Comparison of ENCODE assay signal across 8 mouse cellular contexts in genomic region chr8:3475715-3476429, GRCm38 (mm10). TPM values are rescaled to one million over a fixed set of nuclear protein-coding genes. Genes with fewer than 3 reads are reported as not detected.
DNase-seq lines count a peak whose midpoint lies in the region; ATAC-seq lines count a peak whose summit lies in the region.

No protein-coding gene starts in this region.

- peak overlapping the region; percentile 74 for H3K4me2 ChIP-seq in heart, embryonic 13.5 days
- H3K4me2 ChIP-seq in hindbrain, embryonic 14.5 days (replicated peaks), result peak overlapping the region; percentile 55
- H3K4me2 ChIP-seq in midbrain, embryonic 11.5 days, result peak overlapping the region; percentile 33

- H3K36me3 ChIP-seq in heart, embryonic 13.5 days, result no peaks in the 10 kb centered on the region
- H3K36me3 ChIP-seq in hindbrain, embryonic 14.5 days (replicated peaks; ENCODE audit: control insufficient read depth, insufficient read depth), result no peaks in the 10 kb centered on the region
- no peaks in the 10 kb centered on the region for H3K36me3 ChIP-seq in midbrain, embryonic 11.5 days (ENCODE audit: control insufficient read depth, insufficient read depth, low read length)

- H3K9ac ChIP-seq in heart, embryonic 13.5 days, result peak overlapping the region; percentile 72
- peak overlapping the region; percentile 57 for H3K9ac ChIP-seq in hindbrain, embryonic 14.5 days
- no peak overlapping the region for H3K9ac ChIP-seq in midbrain, embryonic 11.5 days (ENCODE audit: low read length)

- H3K4me1 ChIP-seq in heart, embryonic 13.5 days, result peaks cover 14% of the 10 kb centered on the region
- no peaks in the 10 kb centered on the region for H3K4me1 ChIP-seq in hindbrain, embryonic 14.5 days (replicated peaks; ENCODE audit: control insufficient read depth, insufficient read depth, low read length)
- H3K4me1 ChIP-seq in midbrain, embryonic 11.5 days (ENCODE audit: control insufficient read depth, insufficient read depth, low read length), result no peaks in the 10 kb centered on the region

- 16% methylated on average over 37 of the region's 37 CpGs for WGBS in heart, embryonic 13.5 days
- WGBS in hindbrain, embryonic 14.5 days, result 24% methylated on average over 37 of the region's 37 CpGs
- 33% methylated on average over 37 of the region's 37 CpGs for WGBS in midbrain, embryonic 11.5 days

- H3K4me3 ChIP-seq in heart, embryonic 13.5 days, result peak overlapping the region; percentile 48
- H3K4me3 ChIP-seq in hindbrain, embryonic 14.5 days (replicated peaks; ENCODE audit: low read length), result peak overlapping the region; percentile 28
- H3K4me3 ChIP-seq in midbrain, embryonic 11.5 days (ENCODE audit: low read depth, low read length), result peak overlapping the region; percentile 11; the same call in 1 of the 2 replicates

- ATAC-seq in heart, embryonic 13.5 days (ENCODE audit: extremely low read depth, insufficient number of reproducible peaks, low FRiP score, low TSS enrichment), result no peak
- ATAC-seq in hindbrain, embryonic 14.5 days (ENCODE audit: low FRiP score), result peak; percentile 64
- ATAC-seq in midbrain, embryonic 11.5 days (ENCODE audit: low FRiP score), result 0 out of 2 replicates have a peak, but pooled peaks have one; percentile 42

- DNase-seq in heart, postnatal 10 days, result no peak
- peak; percentile 33 for DNase-seq in brain, adult 2 months (ENCODE audit: low read depth, low spot score)
- DNase-seq in hindbrain, embryonic 14.5 days (ENCODE audit: low spot score), result no peak
- DNase-seq in midbrain, embryonic 11.5 days (ENCODE audit: low spot score, missing footprints), result no peak
- DNase-seq in layer of hippocampus, postnatal 36 days, result no peak
- DNase-seq in T-cell, adult 2 months (ENCODE audit: low spot score), result no peak
- no peak for DNase-seq in adipocyte (ENCODE audit: low spot score)

- intact Hi-C loops in heart, postnatal 10 days (cut with DNase I), result no loop called here

- no peaks in the 10 kb centered on the region for H3K9me3 ChIP-seq in heart, embryonic 13.5 days
- no peaks in the 10 kb centered on the region for H3K9me3 ChIP-seq in hindbrain, embryonic 14.5 days (ENCODE audit: control insufficient read depth, low read length)
- H3K9me3 ChIP-seq in midbrain, embryonic 11.5 days (ENCODE audit: control insufficient read depth, low read length), result no peaks in the 10 kb centered on the region

- peaks cover 20% of the 10 kb centered on the region for H3K27me3 ChIP-seq in heart, embryonic 13.5 days (replicated peaks)
- no peaks in the 10 kb centered on the region for H3K27me3 ChIP-seq in hindbrain, embryonic 14.5 days (ENCODE audit: control insufficient read depth, insufficient read depth, low read length)
- H3K27me3 ChIP-seq in midbrain, embryonic 11.5 days (ENCODE audit: control insufficient read depth, insufficient read depth, low read length), result 0 out of 2 replicates have a peak, but pooled peaks cover 6% of the 10 kb centered on the region

- no peak overlapping the region for H3K27ac ChIP-seq in heart, embryonic 13.5 days (replicated peaks)
- no peak overlapping the region for H3K27ac ChIP-seq in hindbrain, embryonic 14.5 days
- H3K27ac ChIP-seq in midbrain, embryonic 11.5 days (ENCODE audit: low read depth, low read length), result no peak overlapping the region

RNA-seq across cellular contexts. Expression of gene Tex45, which starts 5.2 kb away (rescaled TPM):
- polyA plus RNA-seq in heart, embryonic 13.5 days (2015; fragmentation: Nextera tagmentation; extraction: Ambion mirVana), result not detected in 2 replicates
- under 1 TPM in 1 of 2 experiments, not detected in 1; 0.17 TPM for total RNA-seq in heart, postnatal 10 days (2021)
- polyA plus RNA-seq in hindbrain, embryonic 14.5 days (2014; fragmentation: Nextera tagmentation; extraction: Ambion mirVana), result 0.35 and 0.39 TPM in 2 replicates
- 0.23 TPM in 1 of 2 replicates, not detected in the other for polyA plus RNA-seq in midbrain, embryonic 11.5 days (2014; fragmentation: Nextera tagmentation; extraction: Ambion mirVana)
- under 1 TPM; 0.45 to 0.58 TPM for total RNA-seq in layer of hippocampus, postnatal 36 days (2021)

RNA-seq across cellular contexts. Expression of gene Pex11g, which starts 8.4 kb away (rescaled TPM):
- 4.9 and 7.2 TPM in 2 replicates for polyA plus RNA-seq in heart, embryonic 13.5 days (2015; fragmentation: Nextera tagmentation; extraction: Ambion mirVana)
- total RNA-seq in heart, postnatal 10 days (2021), result 1 to 10 TPM; 4.4 to 5.5 TPM
- 2.3 and 3.2 TPM in 2 replicates for polyA plus RNA-seq in hindbrain, embryonic 14.5 days (2014; fragmentation: Nextera tagmentation; extraction: Ambion mirVana)
- 1.8 and 2.8 TPM in 2 replicates for polyA plus RNA-seq in midbrain, embryonic 11.5 days (2014; fragmentation: Nextera tagmentation; extraction: Ambion mirVana)
- 1 to 10 TPM in 1 of 2 experiments, under 1 TPM in 1; 0.94 to 1.4 TPM for total RNA-seq in layer of hippocampus, postnatal 36 days (2021)

RNA-seq across cellular contexts. Expression of gene Zfp358, which starts 17.1 kb away (rescaled TPM):
- polyA plus RNA-seq in heart, embryonic 13.5 days (2015; fragmentation: Nextera tagmentation; extraction: Ambion mirVana), result 30.7 and 32.0 TPM in 2 replicates
- total RNA-seq in heart, postnatal 10 days (2021), result 10 to 100 TPM; 25.7 to 27.2 TPM
- polyA plus RNA-seq in hindbrain, embryonic 14.5 days (2014; fragmentation: Nextera tagmentation; extraction: Ambion mirVana), result 34.5 and 41.2 TPM in 2 replicates
- 30.2 and 31.3 TPM in 2 replicates for polyA plus RNA-seq in midbrain, embryonic 11.5 days (2014; fragmentation: Nextera tagmentation; extraction: Ambion mirVana)
- total RNA-seq in layer of hippocampus, postnatal 36 days (2021), result 10 to 100 TPM; 28.1 to 31.7 TPM

RNA-seq across cellular contexts. Expression of gene Mcoln1, which starts 24.4 kb away (rescaled TPM):
- polyA plus RNA-seq in heart, embryonic 13.5 days (2015; fragmentation: Nextera tagmentation; extraction: Ambion mirVana), result 46.1 and 46.7 TPM in 2 replicates
- 10 to 100 TPM; 27.1 to 28.3 TPM for total RNA-seq in heart, postnatal 10 days (2021)
- 70.0 and 86.0 TPM in 2 replicates for polyA plus RNA-seq in hindbrain, embryonic 14.5 days (2014; fragmentation: Nextera tagmentation; extraction: Ambion mirVana)
- 44.6 and 47.5 TPM in 2 replicates for polyA plus RNA-seq in midbrain, embryonic 11.5 days (2014; fragmentation: Nextera tagmentation; extraction: Ambion mirVana)
- total RNA-seq in layer of hippocampus, postnatal 36 days (2021), result 10 to 100 TPM; 78.4 to 86.6 TPM

RNA-seq across cellular contexts. Expression of gene Pnpla6, which starts 39.3 kb away (rescaled TPM):
- 16.6 and 18.0 TPM in 2 replicates for polyA plus RNA-seq in heart, embryonic 13.5 days (2015; fragmentation: Nextera tagmentation; extraction: Ambion mirVana)
- 10 to 100 TPM; 12.9 to 13.8 TPM for total RNA-seq in heart, postnatal 10 days (2021)
- 32.7 and 36.5 TPM in 2 replicates for polyA plus RNA-seq in hindbrain, embryonic 14.5 days (2014; fragmentation: Nextera tagmentation; extraction: Ambion mirVana)
- 15.6 and 15.8 TPM in 2 replicates for polyA plus RNA-seq in midbrain, embryonic 11.5 days (2014; fragmentation: Nextera tagmentation; extraction: Ambion mirVana)
- 10 to 100 TPM; 75.3 to 87.4 TPM for total RNA-seq in layer of hippocampus, postnatal 36 days (2021)
